Mouse (Mus musculus): ENCODE measurements at regions not wholly inside any gene's neighbourhood (a gene's known extent, or its start where the extent isn't known, plus 50 kb on each side); places are given as distances from the start of the nearest gene placed in this dataset.
"Not testable (repeated sequence)": the region's sequence is repeated elsewhere in the genome, so short reads cannot be mapped to it uniquely, and the experiment has no call there.

DNA sequence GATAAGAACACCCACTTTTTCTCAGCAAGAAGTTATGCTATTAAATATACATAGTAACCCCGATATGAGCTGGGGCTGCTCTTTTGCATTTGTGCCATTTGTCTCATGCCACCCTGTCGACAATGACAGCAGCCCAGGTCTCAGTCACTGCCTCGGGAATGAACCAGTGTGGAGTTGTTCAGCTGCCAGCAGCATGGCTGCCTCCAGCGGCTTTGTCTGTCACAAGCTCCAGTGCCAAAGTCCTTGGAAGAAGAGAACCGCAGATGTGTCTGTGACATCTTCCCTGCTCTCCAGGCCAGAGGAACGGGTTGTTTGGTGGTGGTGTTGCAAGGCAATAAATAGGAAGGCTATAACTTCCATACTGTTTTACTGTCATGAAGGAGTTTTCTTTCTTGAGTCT, 130.7 kb downstream of the Cep170 start:
- no peak for DNase-seq

DNA sequence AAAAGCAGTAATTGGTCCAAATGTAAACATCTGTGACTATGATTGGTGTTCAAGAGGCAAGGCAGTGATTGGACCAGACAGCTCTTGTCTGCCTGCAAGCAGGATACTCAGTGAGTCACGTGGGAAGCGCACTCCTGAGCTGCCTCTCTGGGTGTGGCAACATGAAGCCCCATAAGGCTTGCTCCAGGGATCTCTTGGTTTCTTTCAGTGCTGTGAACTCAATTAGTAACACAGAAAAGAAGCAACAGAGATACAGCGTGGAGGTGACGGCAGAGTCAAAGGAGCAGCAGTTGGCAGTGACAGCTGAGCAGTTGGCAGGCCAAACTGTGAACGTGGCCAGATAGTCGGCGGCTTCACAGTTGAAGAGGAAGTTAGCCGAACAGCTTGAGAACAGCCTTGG, 131.9 kb downstream of the Cep170 start:
- DNase-seq: no peak

- no peak for DNase-seq
Measured at GRCm38 (mm10) chr1:176675184-176675583, 138.7 kb downstream of the Cep170 start.

- no peak for DNase-seq
Measured at GRCm38 (mm10) chr1:176671081-176671480, 142.8 kb downstream of the Cep170 start.

- no peak for DNase-seq
Measured at GRCm38 (mm10) chr1:176667552-176668306, 146.1 kb downstream of the Cep170 start.

GRCm38 (mm10) chr1:176660286-176660685, 153.6 kb downstream of the Cep170 start:
- no peak for DNase-seq

GRCm38 (mm10) chr1:176658639-176659038, 155.2 kb downstream of the Cep170 start:
- no peak for DNase-seq

- DNase-seq: no peak
Measured at GRCm38 (mm10) chr1:176655487-176656333, 158.2 kb downstream of the Cep170 start.

GRCm38 (mm10) chr1:176644248-176644647, 169.6 kb downstream of the Cep170 start:
- DNase-seq: no peak

DNA sequence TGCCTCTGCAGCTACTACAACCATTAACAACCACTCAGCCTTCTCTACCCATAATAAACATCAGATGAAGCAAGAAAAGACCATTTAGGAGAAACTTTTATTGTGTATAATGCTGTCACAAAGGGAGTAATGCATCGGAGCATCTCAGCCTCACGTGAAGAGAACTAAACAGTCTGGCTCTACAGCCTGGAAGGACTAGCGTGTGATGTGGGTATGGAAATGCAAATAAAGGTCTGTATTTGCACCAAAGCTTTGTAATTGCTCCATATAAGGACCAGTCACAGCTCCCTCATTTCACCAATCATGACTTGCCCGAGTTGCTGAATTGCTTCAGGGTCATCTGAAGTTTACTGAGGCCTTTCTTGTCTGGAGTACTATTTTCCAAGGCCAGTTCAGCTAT, 190.7 kb downstream of the Cep170 start:
- no peak for DNase-seq

DNA sequence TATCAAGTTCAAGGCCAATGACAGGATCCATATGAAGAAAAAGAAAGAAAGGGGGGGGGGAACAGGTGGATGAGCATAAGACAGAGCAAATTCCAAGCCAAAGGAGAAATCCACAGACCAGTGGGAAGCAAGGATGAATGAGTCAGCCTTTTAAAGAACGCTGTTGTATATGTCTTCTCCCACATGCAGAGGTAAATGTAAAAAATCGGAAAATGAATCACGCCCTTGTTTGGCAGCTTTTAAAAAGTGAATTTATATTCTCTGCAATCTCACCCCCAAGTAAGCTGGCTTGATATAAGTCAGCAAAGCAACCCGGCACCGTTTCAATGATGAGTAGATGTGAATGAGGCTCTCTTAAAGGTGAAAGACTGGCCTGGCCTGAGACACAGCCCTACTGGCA, 191.7 kb downstream of the Cep170 start:
- no peak for DNase-seq

- DNase-seq: no peak
Measured at GRCm38 (mm10) chr1:176621285-176621684, 192.6 kb downstream of the Cep170 start.

- DNase-seq: no peak
Measured at GRCm38 (mm10) chr1:176618896-176619295, 195.0 kb downstream of the Cep170 start.

DNA sequence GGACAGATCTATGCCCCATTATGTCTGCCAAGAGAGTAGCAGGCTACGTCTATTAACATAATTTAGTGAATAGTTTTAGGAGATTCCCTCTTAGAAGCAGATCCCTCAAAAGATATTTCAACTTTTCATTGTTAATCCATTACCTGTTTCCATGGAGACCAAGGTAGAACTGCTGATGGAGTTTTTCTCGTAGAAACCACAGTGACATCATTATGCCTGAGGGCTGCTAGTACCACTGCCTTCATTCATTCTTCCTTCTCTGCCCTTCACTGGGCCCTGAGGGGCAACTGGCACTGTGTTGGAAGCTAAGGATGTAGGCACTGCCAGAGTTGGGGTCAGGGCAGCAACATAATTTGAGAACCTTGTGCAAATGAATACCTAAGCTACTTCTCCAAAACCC, 198.2 kb downstream of the Cep170 start:
- DNase-seq: no peak

GRCm38 (mm10) chr1:176594312-176594711, 219.6 kb downstream of the Cep170 start:
- DNase-seq: no peak

- DNase-seq: peak; percentile 2
Measured at GRCm38 (mm10) chr1:176588144-176588543, 225.7 kb downstream of the Cep170 start.

- no peak for DNase-seq
Measured at GRCm38 (mm10) chr1:176573703-176574102, 240.2 kb downstream of the Cep170 start.

- DNase-seq: no peak
Measured at GRCm38 (mm10) chr1:176558457-176559415, 255.1 kb downstream of the Cep170 start.

- no peak for DNase-seq
Measured at GRCm38 (mm10) chr1:176534417-176534816, 259.3 kb upstream of the Pld5 start.

DNA sequence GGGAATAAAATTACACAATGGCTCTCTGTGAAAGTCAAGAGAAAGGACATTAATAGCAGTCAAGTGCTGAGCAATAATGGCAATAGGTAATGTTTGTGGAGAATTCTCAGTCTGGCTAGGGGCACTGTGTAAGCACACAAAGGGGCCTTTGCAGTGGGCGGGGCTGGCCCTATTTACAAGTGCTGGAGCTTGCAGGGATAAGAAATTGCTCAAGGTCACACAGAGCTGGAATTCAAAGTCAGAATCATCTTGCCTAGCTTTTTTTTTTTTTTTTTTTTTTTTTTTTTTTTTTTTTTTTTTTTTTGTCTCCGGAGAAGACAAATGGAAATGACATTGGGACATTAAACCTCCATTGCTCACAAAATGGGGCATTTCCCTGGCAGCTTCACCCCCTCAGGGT, 253.9 kb upstream of the Pld5 start:
- DNase-seq: no peak

- no peak for DNase-seq
Measured at GRCm38 (mm10) chr1:176511467-176511866, 236.4 kb upstream of the Pld5 start.

GRCm38 (mm10) chr1:176505441-176505840, 230.3 kb upstream of the Pld5 start:
- no peak for DNase-seq

DNA sequence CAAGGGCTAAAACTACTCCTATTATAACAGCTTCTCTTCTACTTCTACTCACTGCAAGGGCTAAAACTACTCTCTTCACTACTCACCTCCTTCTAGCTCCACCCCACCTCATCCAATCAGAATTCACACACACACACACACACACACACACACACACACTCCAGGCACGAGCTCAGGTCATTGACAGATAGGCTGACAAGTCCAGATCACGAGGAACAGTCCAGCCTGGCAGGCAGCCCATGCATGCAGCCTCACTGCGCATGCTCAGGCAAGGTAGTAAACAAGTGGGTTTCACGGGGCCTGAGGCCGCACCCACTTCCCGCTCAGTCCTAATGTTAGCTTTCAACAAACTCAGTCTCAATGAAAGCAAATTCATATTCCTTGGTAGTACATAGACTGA, 229.6 kb upstream of the Pld5 start:
- not testable (repeated sequence) for DNase-seq
